Mouse (Mus musculus) G1E (cell line): ENCODE data around the gene Kcns3. TPM values are rescaled to one million over a fixed set of nuclear protein-coding genes. Genes with fewer than 3 reads are reported as not detected.

Source experiments
- ATAC-seq: 2 replicates; pipeline ENCODE4 v1.8.0; 2016; ENCODE audit warnings: mild to moderate bottlenecking; ENCODE audit not compliant: insufficient number of reproducible peaks, poor library complexity, low FRiP score, severe bottlenecking; ENCODE audit errors: extremely low read depth
- DNase-seq: peaks from one replicate; pipeline ENCODE4 v3.0.0; 2012; ENCODE audit warnings: low spot score
- H3K27me3 ChIP-seq: 2 replicates; pipeline ENCODE4 v1.6.1; 2012; ENCODE audit warnings: mild to moderate bottlenecking, low read length, inconsistent platforms; ENCODE audit not compliant: insufficient read depth
- H3K36me3 ChIP-seq: replicated peaks from 2 replicates; pipeline ENCODE3; 2012; ENCODE audit warnings: mild to moderate bottlenecking, inconsistent platforms
- H3K4me1 ChIP-seq: 2 replicates; pipeline ENCODE4 v1.6.1; 2012; ENCODE audit warnings: low read depth, low read length, inconsistent platforms, mixed read lengths; ENCODE audit not compliant: insufficient read depth
- H3K4me3 ChIP-seq: 2 replicates; pipeline ENCODE4 v1.5.1; 2012; ENCODE audit warnings: low read depth, mild to moderate bottlenecking, inconsistent platforms, low read length, moderate library complexity, mixed read lengths
- H3K9me3 ChIP-seq: replicated peaks from 2 replicates; pipeline ENCODE4 v1.6.1; 2012; ENCODE audit warnings: inconsistent platforms
- CTCF ChIP-seq: IDR thresholded peaks from 2 replicates; pipeline ENCODE4 v1.5.1; 2012; ENCODE audit warnings: low read depth, low read length, inconsistent platforms, mixed read lengths
- GATA1 ChIP-seq: IDR thresholded peaks from 2 replicates; pipeline ENCODE4 v1.6.1; 2012; ENCODE audit warnings: borderline replicate concordance, low read length, inconsistent platforms, mixed read lengths
- GATA2 ChIP-seq: IDR thresholded peaks from 2 replicates; pipeline ENCODE4 v1.6.1; 2012; ENCODE audit warnings: low read depth, low read length, inconsistent platforms, borderline replicate concordance
- POLR2AphosphoS5 ChIP-seq: IDR thresholded peaks from 2 replicates; pipeline ENCODE4 v1.6.1; 2012; ENCODE audit warnings: low read depth, low read length, inconsistent platforms; ENCODE audit not compliant: insufficient replicate concordance
- TAL1 ChIP-seq: conservative IDR thresholded peaks from 2 replicates; pipeline ENCODE4 v1.6.1; 2012; ENCODE audit warnings: low read depth, low read length, inconsistent platforms, mixed read lengths
- polyA plus RNA-seq: library from polyadenylated mRNA; stranded (reverse); fragments of >175 nt; gene quantifications from 2 replicates; pipeline ENCODE4 v1.2.3, GENCODE M21; 2012
- total RNA-seq, 2 experiments: library from RNA; stranded (forward) in 1 of 2; stranded (reverse) in 1 of 2; fragments of 200-1000 nt in 1 of 2; fragments of >200 nt in 1 of 2; fragmentation: Nextera tagmentation in 1 of 2; gene quantifications; 2 replicates each; pipeline ENCODE4 v1.2.3; 2014 to 2017

Gene Kcns3
- total RNA-seq (2014; fragmentation: Nextera tagmentation) (not detected in 2 replicates), total RNA-seq (2017) (0.11 and 0.12 TPM in 2 replicates), polyA plus RNA-seq (0.07 and 0.08 TPM in 2 replicates)

DNA sequence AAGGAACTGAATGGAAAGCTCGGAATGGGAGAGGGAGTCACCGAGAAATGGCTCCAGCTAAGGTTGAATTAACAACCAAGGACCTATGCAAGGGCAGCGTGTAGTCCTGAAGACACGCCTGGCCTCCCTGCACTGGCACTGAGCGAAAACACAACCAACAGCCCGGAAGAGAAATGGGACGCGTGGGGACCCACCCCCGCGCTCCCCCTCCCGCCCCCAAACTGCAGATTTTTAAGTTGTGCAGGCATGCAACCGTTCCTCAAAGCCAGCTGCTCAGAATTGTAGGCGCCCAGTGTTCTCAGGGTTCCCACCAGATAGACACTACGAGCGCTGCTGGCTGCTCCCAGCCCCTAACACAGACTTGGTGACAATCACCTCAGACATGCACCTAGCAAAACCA, at the start of gene Kcns3:
TSS of gene Kcns3 (minus strand) at position 42 of the 400 bp plus-strand sequence.
- DNase-seq: no peak
- H3K36me3 ChIP-seq: no peaks in the 10 kb centered on the region
- H3K4me1 ChIP-seq: peaks cover 15% of the 10 kb centered on the region
- peak within 1 kb of the TSS; percentile 61; the same call in 1 of the 2 replicates for H3K4me3 ChIP-seq
- peaks cover 36% of the 10 kb centered on the region for H3K27me3 ChIP-seq
- TF ChIP-seq TAL1: no peak
- no peak for TF ChIP-seq POLR2AphosphoS5
- no peak for TF ChIP-seq GATA1
- no peak for TF ChIP-seq CTCF
- TF ChIP-seq GATA2: no peak
- no peaks in the 10 kb centered on the region for H3K9me3 ChIP-seq
- no peak for ATAC-seq

- no peak for TF ChIP-seq CTCF
- no peak for TF ChIP-seq GATA2
- no peak for TF ChIP-seq TAL1
- TF ChIP-seq POLR2AphosphoS5: no peak
- no peak overlapping the region for H3K4me3 ChIP-seq
- 0 out of 2 replicates have a peak, but pooled peaks cover 3% of the 10 kb centered on the region for H3K27me3 ChIP-seq
- H3K36me3 ChIP-seq: no peaks in the 10 kb centered on the region
- peaks cover 3% of the 10 kb centered on the region; the same call in 1 of the 2 replicates for H3K4me1 ChIP-seq
- ATAC-seq (no peak), DNase-seq (no peak)
- no peaks in the 10 kb centered on the region for H3K9me3 ChIP-seq
These were observed 47.7 kb upstream of the Kcns3 start for GRCm38 (mm10) chr12:11198551-11198950.

GRCm38 (mm10) chr12:11198026-11198425, 47.2 kb upstream of the Kcns3 start:
- ATAC-seq: no peak
- TF ChIP-seq GATA2 (no peak), TAL1 (no peak), POLR2AphosphoS5 (no peak), GATA1 (no peak), CTCF (no peak)
- peaks cover 3% of the 10 kb centered on the region; the same call in 1 of the 2 replicates for H3K4me1 ChIP-seq

GRCm38 (mm10) chr12:11196830-11197229, 46.0 kb upstream of the Kcns3 start:
- DNase-seq: no peak
- no peak for ATAC-seq
- H3K36me3 ChIP-seq: no peaks in the 10 kb centered on the region
- H3K27me3 ChIP-seq: 0 out of 2 replicates have a peak, but pooled peaks cover 3% of the 10 kb centered on the region
- peaks cover 3% of the 10 kb centered on the region; the same call in 1 of the 2 replicates for H3K4me1 ChIP-seq
- H3K4me3 ChIP-seq: no peak overlapping the region
- no peak for TF ChIP-seq GATA2
- TF ChIP-seq TAL1: no peak
- TF ChIP-seq CTCF: no peak
- no peak for TF ChIP-seq POLR2AphosphoS5
- no peak for TF ChIP-seq GATA1
- H3K9me3 ChIP-seq: no peaks in the 10 kb centered on the region

More at GRCm38 (mm10) chr12:11198026-11198425, 47.2 kb upstream of the Kcns3 start:
- no peak overlapping the region for H3K4me3 ChIP-seq
- no peaks in the 10 kb centered on the region for H3K36me3 ChIP-seq
- 0 out of 2 replicates have a peak, but pooled peaks cover 3% of the 10 kb centered on the region for H3K27me3 ChIP-seq
- no peak for DNase-seq
- no peaks in the 10 kb centered on the region for H3K9me3 ChIP-seq

GRCm38 (mm10) chr12:11196142-11196597, 45.3 kb upstream of the Kcns3 start:
- TF ChIP-seq GATA1 (no peak), CTCF (peak; percentile 56), GATA2 (no peak), POLR2AphosphoS5 (no peak)
- Histone ChIP-seq H3K4me3 (no peak overlapping the region), H3K27me3 (0 out of 2 replicates have a peak, but pooled peaks cover 3% of the 10 kb centered on the region), H3K36me3 (no peaks in the 10 kb centered on the region), H3K4me1 (peaks cover 3% of the 10 kb centered on the region; the same call in 1 of the 2 replicates), H3K9me3 (no peaks in the 10 kb centered on the region)
- DNase-seq (peak; percentile 26), ATAC-seq (no peak)

DNA sequence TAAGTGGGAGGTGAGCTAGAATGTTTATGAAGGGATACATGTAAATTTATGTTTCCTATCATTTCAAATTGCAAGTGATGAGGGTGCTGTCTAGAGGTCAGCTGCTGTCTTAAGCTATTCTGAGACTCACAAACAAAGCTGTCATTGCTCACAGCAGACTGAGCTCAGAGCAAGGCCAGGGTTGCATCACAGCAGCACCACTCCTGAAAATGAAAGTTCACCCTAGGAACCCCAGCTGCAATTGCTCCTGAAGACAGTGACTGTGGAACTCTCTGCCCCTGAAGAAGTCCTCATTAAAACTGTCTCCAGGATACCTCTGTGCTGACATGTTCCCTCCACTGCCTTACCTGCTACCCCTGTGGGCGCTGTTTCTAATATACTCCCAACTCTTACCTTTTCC, 44.2 kb upstream of the Kcns3 start:
- Histone ChIP-seq H3K27me3 (0 out of 2 replicates have a peak, but pooled peaks cover 3% of the 10 kb centered on the region), H3K36me3 (no peaks in the 10 kb centered on the region), H3K4me1 (peaks cover 3% of the 10 kb centered on the region; the same call in 1 of the 2 replicates), H3K9me3 (no peaks in the 10 kb centered on the region), H3K4me3 (no peak overlapping the region)
- no peak for DNase-seq
- TF ChIP-seq TAL1 (no peak), POLR2AphosphoS5 (no peak), GATA2 (no peak), CTCF (no peak), GATA1 (no peak)
- no peak for ATAC-seq
